In genomic region chr2:154549127-154549885, GRCm38 (mm10) we compare ENCODE assay signal across 8 mouse cellular contexts. TPM values are rescaled to one million over a fixed set of nuclear protein-coding genes. Genes with fewer than 3 reads are reported as not detected.
A peak's percentile ranks its signal among the peaks of the same experiment; 100 is the strongest.
DNase-seq lines count a peak whose midpoint lies in the region; ATAC-seq and TF ChIP-seq lines count a peak whose summit lies in the region.

No protein-coding gene starts in this region.

- peak overlapping the region; percentile 36; the same call in 1 of the 2 replicates for H3K9ac ChIP-seq in ES-Bruce4 (ENCODE audit: low read depth, poor library complexity, severe bottlenecking)
- H3K9ac ChIP-seq in forebrain, embryonic 15.5 days (replicated peaks), result peak overlapping the region; percentile 48
- H3K9ac ChIP-seq in midbrain, embryonic 11.5 days (ENCODE audit: low read length), result peak overlapping the region; percentile 57

- H3K27ac ChIP-seq in ES-Bruce4 (ENCODE audit: insufficient read depth, low read length), result no peak overlapping the region
- no peak overlapping the region for H3K27ac ChIP-seq in forebrain, embryonic 15.5 days (replicated peaks)
- H3K27ac ChIP-seq in limb, embryonic 10.5 days, result peak overlapping the region; percentile 85
- no peak overlapping the region for H3K27ac ChIP-seq in midbrain, embryonic 11.5 days (ENCODE audit: low read depth, low read length)
- no peak overlapping the region for H3K27ac ChIP-seq in spleen, adult 2 months (ENCODE audit: insufficient read depth, low read length)

- peak; percentile 76 for DNase-seq in adrenal gland, postnatal 25 days
- peak; percentile 89 for DNase-seq in limb, embryonic 10.5 days (ENCODE audit: low spot score)
- DNase-seq in midbrain, embryonic 11.5 days (ENCODE audit: low spot score, missing footprints), result peak; percentile 93
- peak in 1 of 2 experiments; percentile 27 for DNase-seq in spleen, adult 2 months (ENCODE audit: low read depth in 1 of 2, low spot score in 2 of 2)

- peak overlapping the region; percentile 27 for H3K4me3 ChIP-seq in ES-Bruce4 (ENCODE audit: low read depth, low read length)
- H3K4me3 ChIP-seq in forebrain, embryonic 15.5 days, result peak overlapping the region; percentile 42
- peak overlapping the region; percentile 58 for H3K4me3 ChIP-seq in limb, embryonic 10.5 days
- H3K4me3 ChIP-seq in midbrain, embryonic 11.5 days (ENCODE audit: low read depth, low read length), result peak overlapping the region; percentile 32
- H3K4me3 ChIP-seq in spleen, adult 2 months (ENCODE audit: extremely low read depth, insufficient read depth, insufficient read length), result peak overlapping the region; percentile 29; the same call in 1 of the 2 replicates

- WGBS in forebrain, embryonic 15.5 days, result 3% methylated on average over 48 of the region's 48 CpGs
- 4% methylated on average over 48 of the region's 48 CpGs for WGBS in limb, embryonic 10.5 days
- WGBS in midbrain, embryonic 11.5 days, result 2% methylated on average over 48 of the region's 48 CpGs
- WGBS in spleen, adult 2 months, result 8% methylated on average over 48 of the region's 48 CpGs

- TF ChIP-seq EP300 in ES-Bruce4 (IDR thresholded peaks at IDR 0.05; ENCODE audit: insufficient read depth, low read depth, low read length), result no peak

- H3K4me1 ChIP-seq in ES-Bruce4 (ENCODE audit: control insufficient read depth, insufficient read depth, low read length), result peaks cover 2% of the 10 kb centered on the region
- peaks cover 46% of the 10 kb centered on the region for H3K4me1 ChIP-seq in forebrain, embryonic 15.5 days
- H3K4me1 ChIP-seq in limb, embryonic 10.5 days, result peaks cover 31% of the 10 kb centered on the region
- peaks cover 15% of the 10 kb centered on the region for H3K4me1 ChIP-seq in midbrain, embryonic 11.5 days (ENCODE audit: control insufficient read depth, insufficient read depth, low read length)
- peaks cover 14% of the 10 kb centered on the region; the same call in 1 of the 2 replicates for H3K4me1 ChIP-seq in spleen, adult 2 months (ENCODE audit: control insufficient read depth, insufficient read depth, insufficient read length)

- H3K27me3 ChIP-seq in ES-Bruce4 (ENCODE audit: control insufficient read depth, insufficient read depth, low read length, poor library complexity, severe bottlenecking), result peaks cover 2% of the 10 kb centered on the region; the same call in 1 of the 2 replicates
- H3K27me3 ChIP-seq in forebrain, embryonic 15.5 days, result no peaks in the 10 kb centered on the region
- peaks cover 56% of the 10 kb centered on the region for H3K27me3 ChIP-seq in limb, embryonic 10.5 days (ENCODE audit: low read depth, poor library complexity, severe bottlenecking)
- H3K27me3 ChIP-seq in midbrain, embryonic 11.5 days (ENCODE audit: control insufficient read depth, insufficient read depth, low read length), result peaks cover 20% of the 10 kb centered on the region
- no peaks in the 10 kb centered on the region for H3K27me3 ChIP-seq in spleen, adult 2 months (ENCODE audit: control insufficient read depth, insufficient read depth, low read length)

- peak overlapping the region; percentile 78 for H3K4me2 ChIP-seq in forebrain, embryonic 15.5 days (replicated peaks)
- H3K4me2 ChIP-seq in midbrain, embryonic 11.5 days, result peak overlapping the region; percentile 75

- ATAC-seq in forebrain, embryonic 15.5 days (replicated peaks), result peak; percentile 55
- peak; percentile 29 to 40; a peak in 2 of 4 replicates for ATAC-seq in hematopoietic stem cell, adult 5-6 weeks (replicated peaks in 1 of 2; ENCODE audit: insufficient read depth in 1 of 2, low FRiP score in 2 of 2, low TSS enrichment in 1 of 2, low read depth in 1 of 2, poor library complexity in 2 of 2, severe bottlenecking in 2 of 2)
- peak; percentile 86 for ATAC-seq in midbrain, embryonic 11.5 days (ENCODE audit: low FRiP score)
- no peak for ATAC-seq in inflammation-experienced regulatory T-cells, adult 6 months

- TF ChIP-seq POLR2A in ES-Bruce4 (IDR thresholded peaks at IDR 0.05; ENCODE audit: insufficient read depth, low read length), result no peak
- TF ChIP-seq POLR2A in spleen, adult 2 months (IDR thresholded peaks at IDR 0.05; ENCODE audit: low read depth, low read length), result no peak

- H3K36me3 ChIP-seq in ES-Bruce4 (ENCODE audit: control insufficient read depth, insufficient read depth, low read length, poor library complexity, severe bottlenecking), result no peaks in the 10 kb centered on the region
- no peaks in the 10 kb centered on the region for H3K36me3 ChIP-seq in forebrain, embryonic 15.5 days
- no peaks in the 10 kb centered on the region for H3K36me3 ChIP-seq in limb, embryonic 10.5 days
- H3K36me3 ChIP-seq in midbrain, embryonic 11.5 days (ENCODE audit: control insufficient read depth, insufficient read depth, low read length), result peaks cover 3% of the 10 kb centered on the region; the same call in 1 of the 2 replicates
- no peaks in the 10 kb centered on the region for H3K36me3 ChIP-seq in spleen, adult 2 months (ENCODE audit: control insufficient read depth, insufficient read depth, low read length)

- no peaks in the 10 kb centered on the region for H3K9me3 ChIP-seq in ES-Bruce4 (replicated peaks; ENCODE audit: control insufficient read depth, insufficient read depth, low read length, poor library complexity, severe bottlenecking)
- no peaks in the 10 kb centered on the region for H3K9me3 ChIP-seq in forebrain, embryonic 15.5 days
- no peaks in the 10 kb centered on the region for H3K9me3 ChIP-seq in limb, embryonic 10.5 days (replicated peaks)
- no peaks in the 10 kb centered on the region for H3K9me3 ChIP-seq in midbrain, embryonic 11.5 days (ENCODE audit: control insufficient read depth, low read length)

- TF ChIP-seq CTCF in ES-Bruce4 (IDR thresholded peaks at IDR 0.05; ENCODE audit: low read depth, low read length), result no peak
- TF ChIP-seq CTCF in spleen, adult 2 months (IDR thresholded peaks at IDR 0.05; ENCODE audit: extremely low read depth, insufficient read depth, insufficient read length, insufficient replicate concordance), result no peak

RNA-seq across cellular contexts. Expression of gene Actl10, which starts 2.3 kb away (rescaled TPM):
- polyA plus RNA-seq in ES-Bruce4 (2011; ENCODE audit: insufficient read depth, insufficient read length, low read depth, missing spikeins), result not detected in 2 replicates
- 0.21 TPM in 1 of 2 replicates, not detected in the other for total RNA-seq in adrenal gland, postnatal 25 days (2021)
- polyA plus RNA-seq in forebrain, embryonic 15.5 days (2015; fragmentation: Nextera tagmentation; extraction: Ambion mirVana), result 0.59 and 0.88 TPM in 2 replicates
- not detected in 2 replicates for total RNA-seq in hematopoietic stem cell, adult 5-6 weeks (2017)
- polyA plus RNA-seq in limb, embryonic 10.5 days (2016; fragmentation: Nextera tagmentation; extraction: Ambion mirVana), result 0.16 and 0.28 TPM in 2 replicates
- not detected in 2 replicates for polyA plus RNA-seq in midbrain, embryonic 11.5 days (2014; fragmentation: Nextera tagmentation; extraction: Ambion mirVana)
- 0.09 and 0.12 TPM in 2 replicates for polyA plus RNA-seq in spleen, adult 2 months (2012; rRNA removed)
- not detected for polyA plus RNA-seq in inflammation-experienced regulatory T-cells, adult 6 months (2017; shearing (Covaris generic))

RNA-seq across cellular contexts. Expression of gene 1700003F12Rik, which starts 2.4 kb away (rescaled TPM):
- polyA plus RNA-seq in ES-Bruce4 (2011; ENCODE audit: insufficient read depth, insufficient read length, low read depth, missing spikeins), result not detected in 2 replicates
- total RNA-seq in adrenal gland, postnatal 25 days (2021), result not detected in 2 replicates
- polyA plus RNA-seq in forebrain, embryonic 15.5 days (2015; fragmentation: Nextera tagmentation; extraction: Ambion mirVana), result 1.9 and 2.6 TPM in 2 replicates
- not detected in 2 replicates for total RNA-seq in hematopoietic stem cell, adult 5-6 weeks (2017)
- polyA plus RNA-seq in limb, embryonic 10.5 days (2016; fragmentation: Nextera tagmentation; extraction: Ambion mirVana), result 1.1 and 1.6 TPM in 2 replicates
- 2.4 and 2.6 TPM in 2 replicates for polyA plus RNA-seq in midbrain, embryonic 11.5 days (2014; fragmentation: Nextera tagmentation; extraction: Ambion mirVana)
- 2.9 and 3.3 TPM in 2 replicates for polyA plus RNA-seq in spleen, adult 2 months (2012; rRNA removed)
- polyA plus RNA-seq in inflammation-experienced regulatory T-cells, adult 6 months (2017; shearing (Covaris generic)), result not detected

RNA-seq across cellular contexts. Expression of gene Necab3, which starts 9.4 kb away (rescaled TPM):
- polyA plus RNA-seq in ES-Bruce4 (2011; ENCODE audit: insufficient read depth, insufficient read length, low read depth, missing spikeins), result 4.0 and 5.1 TPM in 2 replicates
- total RNA-seq in adrenal gland, postnatal 25 days (2021), result 2.0 and 2.1 TPM in 2 replicates
- 22.2 and 27.8 TPM in 2 replicates for polyA plus RNA-seq in forebrain, embryonic 15.5 days (2015; fragmentation: Nextera tagmentation; extraction: Ambion mirVana)
- total RNA-seq in hematopoietic stem cell, adult 5-6 weeks (2017), result 1.2 and 2.6 TPM in 2 replicates
- 2.0 and 2.1 TPM in 2 replicates for polyA plus RNA-seq in limb, embryonic 10.5 days (2016; fragmentation: Nextera tagmentation; extraction: Ambion mirVana)
- 6.1 and 6.9 TPM in 2 replicates for polyA plus RNA-seq in midbrain, embryonic 11.5 days (2014; fragmentation: Nextera tagmentation; extraction: Ambion mirVana)
- 0.63 and 1.1 TPM in 2 replicates for polyA plus RNA-seq in spleen, adult 2 months (2012; rRNA removed)
- polyA plus RNA-seq in inflammation-experienced regulatory T-cells, adult 6 months (2017; shearing (Covaris generic)), result 1 to 10 TPM in 2 of 3 experiments, not detected in 1; 1.1 TPM

RNA-seq across cellular contexts. Expression of gene E2f1, which starts 20.4 kb away (rescaled TPM):
- polyA plus RNA-seq in ES-Bruce4 (2011; ENCODE audit: insufficient read depth, insufficient read length, low read depth, missing spikeins), result 27.0 and 28.0 TPM in 2 replicates
- total RNA-seq in adrenal gland, postnatal 25 days (2021), result 11.2 and 13.2 TPM in 2 replicates
- 14.1 and 15.8 TPM in 2 replicates for polyA plus RNA-seq in forebrain, embryonic 15.5 days (2015; fragmentation: Nextera tagmentation; extraction: Ambion mirVana)
- total RNA-seq in hematopoietic stem cell, adult 5-6 weeks (2017), result 7.3 and 9.9 TPM in 2 replicates
- polyA plus RNA-seq in limb, embryonic 10.5 days (2016; fragmentation: Nextera tagmentation; extraction: Ambion mirVana), result 25.4 and 27.3 TPM in 2 replicates
- 14.5 and 15.3 TPM in 2 replicates for polyA plus RNA-seq in midbrain, embryonic 11.5 days (2014; fragmentation: Nextera tagmentation; extraction: Ambion mirVana)
- 11.0 and 21.5 TPM in 2 replicates for polyA plus RNA-seq in spleen, adult 2 months (2012; rRNA removed)
- 1 to 10 TPM; 1.3 to 2.6 (median 1.5) TPM for polyA plus RNA-seq in inflammation-experienced regulatory T-cells, adult 6 months (2017; shearing (Covaris generic))

RNA-seq across cellular contexts. Expression of gene Pxmp4, which starts 54.2 kb away (rescaled TPM):
- polyA plus RNA-seq in ES-Bruce4 (2011; ENCODE audit: insufficient read depth, insufficient read length, low read depth, missing spikeins), result 8.3 and 9.5 TPM in 2 replicates
- total RNA-seq in adrenal gland, postnatal 25 days (2021), result 32.7 and 34.3 TPM in 2 replicates
- 13.4 and 14.1 TPM in 2 replicates for polyA plus RNA-seq in forebrain, embryonic 15.5 days (2015; fragmentation: Nextera tagmentation; extraction: Ambion mirVana)
- total RNA-seq in hematopoietic stem cell, adult 5-6 weeks (2017), result 12.6 and 17.2 TPM in 2 replicates
- polyA plus RNA-seq in limb, embryonic 10.5 days (2016; fragmentation: Nextera tagmentation; extraction: Ambion mirVana), result 11.4 and 14.5 TPM in 2 replicates
- 12.3 and 14.1 TPM in 2 replicates for polyA plus RNA-seq in midbrain, embryonic 11.5 days (2014; fragmentation: Nextera tagmentation; extraction: Ambion mirVana)
- polyA plus RNA-seq in spleen, adult 2 months (2012; rRNA removed), result 14.6 and 20.3 TPM in 2 replicates
- polyA plus RNA-seq in inflammation-experienced regulatory T-cells, adult 6 months (2017; shearing (Covaris generic)), result 10 to 100 TPM; 15.1 to 21.3 (median 20.2) TPM
